19 mouse cellular contexts compared by ENCODE assay signal in genomic region chr2:31733558-31733957, GRCm38 (mm10). TPM values are rescaled to one million over a fixed set of nuclear protein-coding genes. Genes with fewer than 3 reads are reported as not detected.
DNase-seq lines count a peak whose midpoint lies in the region; ATAC-seq lines count a peak whose summit lies in the region.
"Had no signal": no experiment of that assay in that cellular context is flagged by ENCODE, and none has a peak within 500 bp of the region (broad histone marks: within the 10 kb centered on the region; RNA-seq: fewer than 3 reads in every experiment).

No protein-coding gene starts in this region.

- WGBS in limb, embryonic 15.5 days, result 63% methylated on average over 5 of the region's 5 CpGs
- 69% methylated on average over 5 of the region's 5 CpGs for WGBS in limb, embryonic 10.5 days
- WGBS in intestine, embryonic 15.5 days, result 28% methylated on average over 5 of the region's 5 CpGs
- 83% methylated on average over 5 of the region's 5 CpGs for WGBS in forebrain, embryonic 10.5 days

- no peak for ATAC-seq in limb, embryonic 15.5 days (ENCODE audit: insufficient number of reproducible peaks, low FRiP score, low TSS enrichment, low read depth)
- no peak; the same call in 1 of the 2 replicates for ATAC-seq in intestine, embryonic 15.5 days
- ATAC-seq: forebrain, embryonic 13.5 days; inflammation-experienced regulatory T-cells, adult 6 months; liver, postnatal 0 days; midbrain, embryonic 16.5 days had no signal

- no peaks in the 10 kb centered on the region for H3K9me3 ChIP-seq in limb, embryonic 15.5 days
- H3K9me3 ChIP-seq in limb, embryonic 10.5 days (replicated peaks), result no peaks in the 10 kb centered on the region
- no peaks in the 10 kb centered on the region for H3K9me3 ChIP-seq in intestine, embryonic 15.5 days
- no peaks in the 10 kb centered on the region for H3K9me3 ChIP-seq in forebrain, embryonic 10.5 days
- H3K9me3 ChIP-seq: forebrain, embryonic 13.5 days; G1E; hindbrain, embryonic 12.5 days; limb, embryonic 13.5 days; megakaryocyte, embryonic 14.5 days had no signal

- H3K36me3 ChIP-seq in limb, embryonic 15.5 days, result no peaks in the 10 kb centered on the region
- no peaks in the 10 kb centered on the region; the same call in 1 of the 2 replicates for H3K36me3 ChIP-seq in limb, embryonic 10.5 days
- H3K36me3 ChIP-seq in intestine, embryonic 15.5 days, result no peaks in the 10 kb centered on the region
- H3K36me3 ChIP-seq in forebrain, embryonic 10.5 days (replicated peaks), result peaks cover 9% of the 10 kb centered on the region; the same call in 1 of the 2 replicates
- H3K36me3 ChIP-seq: limb, embryonic 13.5 days had no signal

- H3K4me2 ChIP-seq in limb, embryonic 15.5 days, result no peak overlapping the region
- no peak overlapping the region for H3K4me2 ChIP-seq in intestine, embryonic 15.5 days (replicated peaks)
- H3K4me2 ChIP-seq: forebrain, embryonic 13.5 days; hindbrain, embryonic 12.5 days; limb, embryonic 13.5 days had no signal

- no peak overlapping the region for H3K9ac ChIP-seq in limb, embryonic 15.5 days
- H3K9ac ChIP-seq in intestine, embryonic 15.5 days, result no peak overlapping the region
- H3K9ac ChIP-seq: forebrain, embryonic 13.5 days; hindbrain, embryonic 12.5 days; limb, embryonic 13.5 days; liver, postnatal 0 days had no signal

- peaks cover 12% of the 10 kb centered on the region for H3K4me1 ChIP-seq in limb, embryonic 15.5 days
- H3K4me1 ChIP-seq in limb, embryonic 10.5 days, result no peaks in the 10 kb centered on the region; the same call in 1 of the 2 replicates
- H3K4me1 ChIP-seq in intestine, embryonic 15.5 days (replicated peaks), result peaks cover 13% of the 10 kb centered on the region
- H3K4me1 ChIP-seq in forebrain, embryonic 10.5 days, result no peaks in the 10 kb centered on the region

- no peak overlapping the region for H3K4me3 ChIP-seq in limb, embryonic 15.5 days
- no peak overlapping the region for H3K4me3 ChIP-seq in limb, embryonic 10.5 days
- no peak overlapping the region for H3K4me3 ChIP-seq in intestine, embryonic 15.5 days (replicated peaks)
- no peak overlapping the region for H3K4me3 ChIP-seq in forebrain, embryonic 10.5 days
- H3K4me3 ChIP-seq: forebrain, embryonic 13.5 days; hindbrain, embryonic 12.5 days; limb, embryonic 13.5 days; megakaryocyte, embryonic 14.5 days had no signal

- no peaks in the 10 kb centered on the region for H3K27me3 ChIP-seq in limb, embryonic 15.5 days
- H3K27me3 ChIP-seq in limb, embryonic 10.5 days (ENCODE audit: low read depth, poor library complexity, severe bottlenecking), result no peaks in the 10 kb centered on the region
- no peaks in the 10 kb centered on the region for H3K27me3 ChIP-seq in intestine, embryonic 15.5 days (replicated peaks)
- H3K27me3 ChIP-seq in forebrain, embryonic 10.5 days (ENCODE audit: poor library complexity, severe bottlenecking), result no peaks in the 10 kb centered on the region
- H3K27me3 ChIP-seq: forebrain, embryonic 13.5 days; hindbrain, embryonic 12.5 days; limb, embryonic 13.5 days; megakaryocyte, embryonic 14.5 days had no signal

- peak overlapping the region; percentile 38; the same call in 1 of the 2 replicates for H3K27ac ChIP-seq in limb, embryonic 15.5 days
- no peak overlapping the region for H3K27ac ChIP-seq in limb, embryonic 10.5 days
- H3K27ac ChIP-seq in intestine, embryonic 15.5 days, result 0 out of 2 replicates have a peak overlapping the region, but pooled peaks have one; percentile 17
- no peak overlapping the region for H3K27ac ChIP-seq in forebrain, embryonic 10.5 days
- H3K27ac ChIP-seq: forebrain, embryonic 13.5 days; hindbrain, embryonic 12.5 days had no signal

- no peak for DNase-seq in limb, embryonic 10.5 days (ENCODE audit: low spot score)
- peak; percentile 20 for DNase-seq in lung, postnatal 14 days
- peak; percentile 46 for DNase-seq in testis, postnatal 10 days (ENCODE audit: low spot score)
- no peak for DNase-seq in layer of hippocampus, adult 18-20 months (ENCODE audit: low spot score in 2 of 2)
- no peak for DNase-seq in forebrain, embryonic 10.5 days (ENCODE audit: extremely low spot score, low spot score)
- DNase-seq: cerebellum, adult 9-11 months; embryo, embryonic 11 days; layer of hippocampus, adult 9-11 months; liver, postnatal 0 days; right cerebral cortex, adult 18-20 months had no signal

RNA-seq across cellular contexts. Expression of gene Abl1, which starts 45.4 kb away (rescaled TPM):
- 37.7 and 40.1 TPM in 2 replicates for polyA plus RNA-seq in limb, embryonic 15.5 days (2015; fragmentation: Nextera tagmentation; extraction: Ambion mirVana)
- 65.0 and 70.5 TPM in 2 replicates for polyA plus RNA-seq in limb, embryonic 10.5 days (2016; fragmentation: Nextera tagmentation; extraction: Ambion mirVana)
- 31.2 and 31.3 TPM in 2 replicates for polyA plus RNA-seq in intestine, embryonic 15.5 days (2015; fragmentation: Nextera tagmentation; extraction: Ambion mirVana)
- 10 to 100 TPM; 42.5 to 46.0 TPM for total RNA-seq in layer of hippocampus, adult 18-20 months (2021)
- 51.0 and 51.9 TPM in 2 replicates for polyA plus RNA-seq in forebrain, embryonic 10.5 days (2016; fragmentation: Nextera tagmentation; extraction: Ambion mirVana)

Comparison
In these comparisons a context has a peak if more than half of its experiments do, and no peak if none do; other contexts are left out.
1. H3K27ac ChIP-seq: peak in limb, embryonic 15.5 days (single experiment) and intestine, embryonic 15.5 days (single experiment); none in limb, embryonic 10.5 days (single experiment) and forebrain, embryonic 10.5 days (single experiment).
2. DNase-seq: peak in lung, postnatal 14 days (single experiment) and testis, postnatal 10 days (single experiment); none in limb, embryonic 10.5 days (single experiment), layer of hippocampus, adult 18-20 months (0 of 2) and forebrain, embryonic 10.5 days (single experiment).